Mouse (Mus musculus): ENCODE measurements around the gene Pars2.

GRCm38 (mm10) chr4:106615637-106616036 is 35.2 kb upstream of the Pars2 start:
- no peak for TF ChIP-seq CTCF (IDR thresholded peaks at IDR 0.05; ENCODE audit: borderline replicate concordance, extremely low read depth, insufficient read depth, insufficient read length)
- TF ChIP-seq POLR2A (IDR thresholded peaks at IDR 0.05; ENCODE audit: borderline replicate concordance, extremely low read depth, insufficient read depth, insufficient read length, poor library complexity, severe bottlenecking): no peak

Measured in brain, embryonic 14.5 days (tissue).